Mouse (Mus musculus) stomach, embryonic 14.5 days (tissue): ENCODE measurements around the gene Mrpl49. TPM values are rescaled to one million over a fixed set of nuclear protein-coding genes. Genes with fewer than 3 reads are reported as not detected.

Source experiments
- ATAC-seq: fragments of 200-750 bp; cut with Nextera tagmentation; 2 replicates; pipeline ENCODE4 v1.8.0; 2017; ENCODE audit warnings: low read depth, moderate TSS enrichment; ENCODE audit not compliant: insufficient number of reproducible peaks, insufficient read depth, low FRiP score
- H3K27ac ChIP-seq: fragments of 300-500 bp; sonication (generic); 2 replicates; pipeline ENCODE4 v1.5.1; 2014; ENCODE audit warnings: mild to moderate bottlenecking, low read length, moderate library complexity, mixed read lengths
- H3K27me3 ChIP-seq: fragments of 300-500 bp; sonication (generic); 2 replicates; pipeline ENCODE4 v1.6.1; 2014; ENCODE audit warnings: low read length, control low read depth, mixed read lengths; ENCODE audit not compliant: control insufficient read depth, insufficient read depth
- H3K36me3 ChIP-seq: fragments of 300-500 bp; sonication (generic); 2 replicates; pipeline ENCODE4 v1.6.1; 2014; ENCODE audit warnings: mild to moderate bottlenecking, control low read depth, low read length, moderate library complexity, mixed read lengths; ENCODE audit not compliant: control insufficient read depth, insufficient read depth
- H3K4me1 ChIP-seq: fragments of 300-500 bp; sonication (generic); 2 replicates; pipeline ENCODE4 v1.6.1; 2014; ENCODE audit warnings: low read length, control low read depth, mixed read lengths; ENCODE audit not compliant: control insufficient read depth, insufficient read depth
- H3K4me2 ChIP-seq: fragments of 300-500 bp; sonication (generic); replicated peaks from 2 replicates; pipeline ENCODE4 v1.6.1; 2014; ENCODE audit warnings: low read depth, low read length, control low read depth
- H3K4me3 ChIP-seq: fragments of 300-500 bp; sonication (generic); 2 replicates; pipeline ENCODE4 v1.5.1; 2014; ENCODE audit warnings: low read depth, low read length, control low read depth
- H3K9ac ChIP-seq: fragments of 300-500 bp; sonication (generic); replicated peaks from 2 replicates; pipeline ENCODE4 v1.6.1; 2014; ENCODE audit warnings: low read depth, mild to moderate bottlenecking, control low read depth, low read length, moderate library complexity, mixed read lengths
- H3K9me3 ChIP-seq: fragments of 300-500 bp; sonication (generic); 2 replicates; pipeline ENCODE4 v1.6.1; 2016; ENCODE audit warnings: low read depth, low read length, control low read depth; ENCODE audit not compliant: control insufficient read depth
- WGBS: fragments of 180-500 bp; shearing (Covaris S2); extraction: QIAGEN DNeasy Blood & Tissue Kit; methylation state at CpG from one replicate; pipeline ENCODE4 v1.1.7; 2014; 5-methylcytosine and 5-hydroxymethylcytosine counted together
- polyA plus RNA-seq: library from polyadenylated mRNA; unstranded; fragments of >200 nt; fragmentation: Nextera tagmentation; extraction: Ambion mirVana; gene quantifications from 2 replicates; pipeline ENCODE4 v1.2.1, GENCODE M21; 2014

Mrpl49 gene
- polyA plus RNA-seq, 1 experiment from 2014 or later = 75.5 TPM

GRCm38 (mm10) chr19:6037695-6038094, 19.9 kb downstream of the Mrpl49 start:
- Histone ChIP-seq H3K4me2 (no peak overlapping the region), H3K4me3 (no peak overlapping the region), H3K4me1 (no peaks in the 10 kb centered on the region), H3K9ac (no peak overlapping the region), H3K36me3 (no peaks in the 10 kb centered on the region), H3K9me3 (no peaks in the 10 kb centered on the region), H3K27ac (no peak overlapping the region), H3K27me3 (no peaks in the 10 kb centered on the region)
- no peak for ATAC-seq

DNA sequence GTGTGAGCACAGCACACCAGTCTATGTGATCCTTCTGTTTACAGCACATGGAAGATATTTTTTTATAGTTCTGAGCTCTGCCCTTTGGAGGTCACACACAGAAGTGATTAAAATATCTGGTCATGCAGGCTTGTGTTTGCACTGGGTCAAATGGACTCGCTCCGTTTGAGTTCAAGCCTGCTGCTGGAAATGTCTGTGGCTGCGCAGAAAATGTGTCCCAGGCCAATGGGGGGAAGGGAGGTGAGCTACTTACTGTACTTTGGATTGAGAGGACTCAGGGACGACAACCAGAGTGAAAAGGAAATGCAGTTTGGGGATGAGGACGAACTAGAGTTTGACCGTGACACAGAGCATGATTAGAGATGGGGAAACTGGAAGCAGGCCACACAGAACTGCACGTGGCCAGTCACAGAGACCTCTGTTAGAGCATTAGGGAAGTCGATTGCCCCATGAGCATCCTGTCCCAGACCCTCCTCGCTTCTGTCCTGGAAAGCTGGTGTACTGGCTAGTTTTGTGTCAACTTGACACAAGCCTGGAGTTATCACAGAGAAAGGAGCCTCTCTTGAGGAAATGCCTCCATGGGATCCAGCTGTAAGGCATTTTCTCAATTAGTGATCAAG, 21.5 kb downstream of the Mrpl49 start:
- Histone ChIP-seq H3K4me1 (no peaks in the 10 kb centered on the region), H3K4me3 (no peak overlapping the region), H3K27ac (no peak overlapping the region), H3K9me3 (no peaks in the 10 kb centered on the region), H3K9ac (no peak overlapping the region), H3K36me3 (no peaks in the 10 kb centered on the region), H3K27me3 (no peaks in the 10 kb centered on the region), H3K4me2 (no peak overlapping the region)
- 70% methylated on average over 9 of the region's 9 CpGs for WGBS
- no peak for ATAC-seq

DNA sequence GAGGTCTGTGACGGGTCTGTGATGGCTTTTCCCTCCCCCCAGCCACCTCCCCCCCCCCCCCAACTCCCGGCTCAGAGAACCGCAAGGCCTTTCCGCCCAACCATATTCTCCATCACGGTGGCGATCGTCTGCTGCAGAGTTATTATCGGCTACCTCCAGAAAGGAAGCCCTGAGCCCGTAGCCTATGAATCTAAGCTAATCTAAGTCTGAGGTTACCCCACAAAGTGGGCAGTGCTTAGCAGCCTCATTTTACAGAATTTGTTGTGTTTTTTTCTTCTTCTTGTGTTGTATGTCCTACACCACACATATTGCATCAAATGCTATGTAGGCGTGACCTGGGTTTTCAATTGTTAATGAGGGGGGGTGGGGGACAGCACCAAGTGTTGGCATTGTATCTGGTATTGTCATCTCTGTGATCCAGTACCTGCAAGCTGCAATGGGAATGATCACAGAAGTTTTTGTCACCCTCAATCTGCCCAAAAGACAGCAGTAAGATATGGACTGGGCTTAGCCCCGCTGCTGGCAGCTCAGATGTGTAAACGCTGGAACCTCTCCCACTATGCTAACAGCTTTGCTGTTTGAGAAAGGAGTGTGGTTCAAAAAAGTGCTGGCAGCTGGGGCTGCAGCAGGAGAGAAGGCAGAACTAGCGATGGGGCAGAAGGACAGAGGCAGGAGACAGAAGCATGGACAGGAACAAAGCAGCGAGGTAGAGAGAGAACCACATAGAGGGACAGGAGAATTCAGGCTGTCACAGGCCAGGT, 26.9 kb downstream of the Mrpl49 start:
- no peak overlapping the region for H3K27ac ChIP-seq
- H3K36me3 ChIP-seq = no peaks in the 10 kb centered on the region
- no peak for ATAC-seq
- no peak overlapping the region for H3K4me3 ChIP-seq
- H3K4me2 ChIP-seq = no peak overlapping the region
- H3K9ac ChIP-seq = no peak overlapping the region
- no peaks in the 10 kb centered on the region for H3K4me1 ChIP-seq
- H3K9me3 ChIP-seq = no peaks in the 10 kb centered on the region
- WGBS = 66% methylated on average over 14 of the region's 14 CpGs
- no peaks in the 10 kb centered on the region for H3K27me3 ChIP-seq

DNA sequence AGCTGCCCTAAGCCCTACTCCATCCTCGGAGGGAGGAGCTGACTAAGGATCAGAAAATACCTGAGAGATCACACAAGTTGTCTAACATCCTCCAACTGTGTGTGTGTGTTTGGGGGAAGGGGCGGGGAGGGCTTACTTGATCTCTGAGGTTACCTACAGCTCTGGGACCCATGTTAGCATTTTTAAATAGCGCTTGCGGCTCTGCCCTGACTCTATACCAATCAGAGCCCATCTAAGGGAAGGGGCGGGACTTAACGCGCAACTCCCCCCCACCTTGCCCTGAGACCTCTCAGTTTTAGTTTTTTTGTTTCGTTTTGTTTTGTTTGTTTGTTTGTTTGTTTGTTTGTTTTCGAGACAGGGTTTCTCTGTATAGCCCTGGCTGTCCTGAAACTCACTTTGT, 28.2 kb downstream of the Mrpl49 start:
- WGBS = 73% methylated on average over 9 of the region's 9 CpGs
- no peak for ATAC-seq
- no peak overlapping the region for H3K9ac ChIP-seq
- H3K4me3 ChIP-seq = no peak overlapping the region
- H3K4me1 ChIP-seq = no peaks in the 10 kb centered on the region
- no peaks in the 10 kb centered on the region for H3K36me3 ChIP-seq
- no peaks in the 10 kb centered on the region for H3K27me3 ChIP-seq
- H3K4me2 ChIP-seq = no peak overlapping the region
- no peaks in the 10 kb centered on the region for H3K9me3 ChIP-seq
- H3K27ac ChIP-seq = no peak overlapping the region

DNA sequence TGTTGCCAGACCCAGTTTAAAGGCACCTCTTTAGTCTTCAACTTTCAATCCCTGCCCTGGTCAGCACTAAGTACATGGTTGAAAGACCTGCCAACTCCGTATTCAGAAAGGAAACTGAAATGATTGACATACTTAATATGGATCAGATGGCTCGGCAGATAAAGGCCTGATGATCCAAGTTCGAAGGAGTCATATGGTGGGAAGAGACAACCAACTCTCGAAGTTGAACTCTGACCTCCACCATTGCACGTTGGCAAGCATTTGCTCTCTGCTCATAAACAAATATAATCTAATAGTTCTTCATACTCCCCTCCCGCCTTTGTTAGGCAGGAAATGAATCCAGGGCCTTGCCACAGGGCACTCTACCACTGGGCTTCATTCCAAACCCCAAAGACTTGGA, 28.6 kb downstream of the Mrpl49 start:
- Histone ChIP-seq H3K27me3 (no peaks in the 10 kb centered on the region), H3K9ac (no peak overlapping the region), H3K4me1 (no peaks in the 10 kb centered on the region), H3K36me3 (no peaks in the 10 kb centered on the region), H3K4me3 (no peak overlapping the region), H3K9me3 (no peaks in the 10 kb centered on the region), H3K27ac (no peak overlapping the region), H3K4me2 (no peak overlapping the region)
- WGBS = 79% methylated on average over 6 of the region's 6 CpGs
- ATAC-seq = no peak

DNA sequence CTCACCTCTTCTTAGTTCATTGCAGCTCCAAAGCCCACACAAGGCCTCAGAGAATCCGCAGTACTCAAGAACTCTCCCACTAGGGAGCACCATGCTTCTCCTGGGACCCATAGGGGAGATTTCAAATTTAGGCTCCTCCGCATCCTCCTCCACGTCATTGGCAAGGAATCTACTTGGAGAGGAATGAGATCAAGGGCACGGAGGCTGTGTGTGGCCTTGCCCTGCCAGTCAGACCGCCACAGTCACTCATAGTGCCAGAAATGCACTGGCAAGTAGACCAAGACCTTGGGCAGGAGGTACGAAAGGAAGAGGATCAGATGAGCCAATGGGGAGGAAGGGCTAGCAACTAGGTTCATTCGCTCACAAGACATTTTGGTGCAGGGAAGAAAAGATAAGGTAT, 33.7 kb downstream of the Mrpl49 start:
- no peak overlapping the region for H3K4me2 ChIP-seq
- H3K27me3 ChIP-seq = no peaks in the 10 kb centered on the region
- H3K9ac ChIP-seq = no peak overlapping the region
- no peaks in the 10 kb centered on the region for H3K36me3 ChIP-seq
- no peak for ATAC-seq
- no peak overlapping the region for H3K27ac ChIP-seq
- H3K9me3 ChIP-seq = no peaks in the 10 kb centered on the region
- WGBS = 85% methylated on average over 7 of the region's 7 CpGs
- no peak overlapping the region for H3K4me3 ChIP-seq
- no peaks in the 10 kb centered on the region for H3K4me1 ChIP-seq

DNA sequence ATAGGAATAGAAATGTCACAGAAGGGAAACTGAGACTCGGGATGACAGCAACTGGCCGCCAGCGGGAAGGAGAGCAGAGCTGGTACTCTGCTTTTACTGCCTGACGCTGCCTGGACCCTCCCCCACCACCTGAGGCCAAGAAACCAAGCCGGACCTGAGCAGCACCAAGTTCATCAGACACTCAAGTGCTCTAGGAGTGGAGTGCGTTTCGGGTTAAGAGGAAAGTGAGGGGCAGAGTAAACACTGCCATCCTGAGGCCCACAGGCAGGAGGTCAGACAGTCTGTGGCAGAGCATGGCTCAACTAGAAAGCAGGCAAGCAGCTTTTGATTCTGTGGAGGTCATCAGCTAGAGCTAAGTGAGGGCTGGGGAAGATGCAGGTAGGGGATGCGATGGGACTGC, 34.5 kb downstream of the Mrpl49 start:
- H3K27me3 ChIP-seq = no peaks in the 10 kb centered on the region
- H3K9ac ChIP-seq = no peak overlapping the region
- no peak overlapping the region for H3K27ac ChIP-seq
- H3K4me1 ChIP-seq = no peaks in the 10 kb centered on the region
- H3K9me3 ChIP-seq = no peaks in the 10 kb centered on the region
- 53% methylated on average over 8 of the region's 8 CpGs for WGBS
- ATAC-seq = no peak
- no peaks in the 10 kb centered on the region for H3K36me3 ChIP-seq
- H3K4me2 ChIP-seq = no peak overlapping the region
- no peak overlapping the region for H3K4me3 ChIP-seq

- no peak for ATAC-seq
- no peak overlapping the region for H3K27ac ChIP-seq
- H3K36me3 ChIP-seq = no peaks in the 10 kb centered on the region
- H3K4me2 ChIP-seq = no peak overlapping the region
- H3K27me3 ChIP-seq = no peaks in the 10 kb centered on the region
- no peak overlapping the region for H3K4me3 ChIP-seq
- H3K9me3 ChIP-seq = no peaks in the 10 kb centered on the region
- 60% methylated on average over 3 of the region's 3 CpGs for WGBS
- H3K4me1 ChIP-seq = no peaks in the 10 kb centered on the region
- H3K9ac ChIP-seq = no peak overlapping the region
Observed at GRCm38 (mm10) chr19:6020276-6020675, 37.3 kb downstream of the Mrpl49 start.
